Comparison of ENCODE assay signal across 23 mouse cellular contexts in the genomic region with DNA sequence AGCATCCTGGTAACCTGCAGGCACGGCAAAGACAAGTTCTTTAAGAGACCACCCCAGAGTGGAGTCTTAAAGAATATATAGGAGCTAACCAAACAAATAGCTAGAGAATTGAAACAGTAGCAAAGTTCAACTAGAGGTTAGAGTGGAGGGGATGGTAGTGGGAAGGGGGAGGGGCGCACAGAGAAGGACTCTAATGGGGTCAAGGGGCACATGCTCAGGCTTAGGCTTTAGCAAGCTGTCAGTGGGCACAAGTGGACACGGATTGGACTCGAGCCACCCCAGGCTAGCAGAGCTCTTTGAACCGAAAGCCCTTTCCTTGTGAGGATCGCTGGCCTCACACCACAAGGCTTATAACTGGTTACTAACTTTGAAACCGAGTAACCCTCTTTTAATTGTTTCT. TPM values are rescaled to one million over a fixed set of nuclear protein-coding genes. Genes with fewer than 3 reads are reported as not detected.
DNase-seq lines count a peak whose midpoint lies in the region; ATAC-seq and TF ChIP-seq lines count a peak whose summit lies in the region.
"Had no signal": no experiment of that assay in that cellular context is flagged by ENCODE, and none has a peak within 500 bp of the region (broad histone marks: within the 10 kb centered on the region; RNA-seq: fewer than 3 reads in every experiment).

No protein-coding gene starts in this region.

- TF ChIP-seq CTCF in kidney, adult 2 months (conservative IDR thresholded peaks at IDR 0.05; ENCODE audit: insufficient read depth, insufficient read length, low read depth, low read length): no peak
- TF ChIP-seq CTCF in liver, postnatal 0 days (IDR thresholded peaks at IDR 0.05; ENCODE audit: low read depth): no peak

- ATAC-seq in kidney, embryonic 16.5 days (ENCODE audit: low FRiP score, low TSS enrichment): no peak
- no peak for ATAC-seq in liver, postnatal 0 days
- no peak for ATAC-seq in CD4-positive, CD25-positive, alpha-beta regulatory T cell, adult 4 months
- ATAC-seq: forebrain, embryonic 13.5 days; inflammation-experienced regulatory T-cells, adult 6 months; midbrain, embryonic 16.5 days had no signal

- H3K27me3 ChIP-seq in heart, embryonic 10.5 days (ENCODE audit: insufficient read depth, poor library complexity, severe bottlenecking): no peaks in the 10 kb centered on the region
- no peaks in the 10 kb centered on the region; the same call in 1 of the 2 replicates for H3K27me3 ChIP-seq in kidney, adult 2 months (replicated peaks; ENCODE audit: control insufficient read depth, insufficient read depth, low read length)
- H3K27me3 ChIP-seq in kidney, embryonic 16.5 days (ENCODE audit: insufficient read depth, low read length): no peaks in the 10 kb centered on the region
- H3K27me3 ChIP-seq in liver, postnatal 0 days (ENCODE audit: insufficient read depth, low read length): no peaks in the 10 kb centered on the region
- H3K27me3 ChIP-seq: forebrain, embryonic 13.5 days; hindbrain, embryonic 15.5 days; neural tube, embryonic 12.5 days had no signal

- no peak for TF ChIP-seq POLR2A in kidney, adult 2 months (IDR thresholded peaks at IDR 0.05; ENCODE audit: low read depth, low read length)

- peak overlapping the region; percentile 37; the same call in 1 of the 2 replicates for H3K27ac ChIP-seq in heart, embryonic 10.5 days
- H3K27ac ChIP-seq in kidney, adult 2 months (ENCODE audit: insufficient read depth, low read depth, low read length): no peak overlapping the region
- H3K27ac ChIP-seq in kidney, embryonic 16.5 days (ENCODE audit: low read length): no peak overlapping the region
- H3K27ac ChIP-seq in liver, postnatal 0 days (ENCODE audit: low read depth): no peak overlapping the region
- H3K27ac ChIP-seq: forebrain, embryonic 13.5 days; hindbrain, embryonic 10.5 days; hindbrain, embryonic 15.5 days; neural tube, embryonic 12.5 days had no signal

- TF ChIP-seq EP300 in liver, postnatal 0 days (IDR thresholded peaks at IDR 0.05; ENCODE audit: low read depth): no peak

- H3K4me2 ChIP-seq in kidney, embryonic 16.5 days (replicated peaks; ENCODE audit: low read depth, low read length): no peak overlapping the region
- no peak overlapping the region for H3K4me2 ChIP-seq in liver, postnatal 0 days (ENCODE audit: low read depth, low read length)
- H3K4me2 ChIP-seq: forebrain, embryonic 13.5 days; hindbrain, embryonic 15.5 days; liver, embryonic 11.5 days; midbrain, embryonic 11.5 days; neural tube, embryonic 12.5 days had no signal

- no peaks in the 10 kb centered on the region for H3K9me3 ChIP-seq in heart, embryonic 10.5 days
- peaks cover 4% of the 10 kb centered on the region; the same call in 1 of the 2 replicates for H3K9me3 ChIP-seq in kidney, embryonic 16.5 days (ENCODE audit: low read length)
- H3K9me3 ChIP-seq in liver, postnatal 0 days (ENCODE audit: low read length): no peaks in the 10 kb centered on the region
- H3K9me3 ChIP-seq: hindbrain, embryonic 15.5 days; neural tube, embryonic 12.5 days had no signal

- intact Hi-C loops in heart, postnatal 36 days (cut with DNase I): no loop called here

- no peak overlapping the region for H3K4me3 ChIP-seq in heart, embryonic 10.5 days
- no peak overlapping the region for H3K4me3 ChIP-seq in kidney, adult 2 months (ENCODE audit: insufficient read depth, low read depth, low read length)
- no peak overlapping the region for H3K4me3 ChIP-seq in kidney, embryonic 16.5 days (ENCODE audit: low read length)
- H3K4me3 ChIP-seq in liver, postnatal 0 days (ENCODE audit: low read depth, low read length): no peak overlapping the region
- H3K4me3 ChIP-seq: forebrain, embryonic 13.5 days; hindbrain, embryonic 10.5 days; hindbrain, embryonic 15.5 days; neural tube, embryonic 12.5 days had no signal

- H3K9ac ChIP-seq in kidney, embryonic 16.5 days (replicated peaks; ENCODE audit: low read length): no peak overlapping the region
- H3K9ac ChIP-seq in liver, postnatal 0 days (replicated peaks): no peak overlapping the region
- H3K9ac ChIP-seq: forebrain, embryonic 13.5 days; hindbrain, embryonic 15.5 days; neural tube, embryonic 12.5 days had no signal

- DNase-seq in heart, embryonic 10.5 days (ENCODE audit: low spot score): no peak
- no peak for DNase-seq in heart, postnatal 36 days
- peak; percentile 38 for DNase-seq in kidney, adult 2 months
- peak; percentile 13 for DNase-seq in liver
- no peak for DNase-seq in liver, postnatal 0 days
- DNase-seq: adrenal gland, postnatal 14 days; cerebellum, adult 11-12 months; cerebellum, adult 9-11 months; heart, adult 18-20 months; layer of hippocampus, adult 9-11 months; lung, postnatal 36 days; right cerebral cortex, postnatal 14 days; thymus, postnatal 4 days had no signal

- H3K36me3 ChIP-seq in heart, embryonic 10.5 days: no peaks in the 10 kb centered on the region
- no peaks in the 10 kb centered on the region for H3K36me3 ChIP-seq in kidney, adult 2 months (ENCODE audit: control insufficient read depth, insufficient read depth, low read length)
- H3K36me3 ChIP-seq in kidney, embryonic 16.5 days (ENCODE audit: insufficient read depth, low read length): no peaks in the 10 kb centered on the region
- H3K36me3 ChIP-seq in liver, postnatal 0 days (replicated peaks; ENCODE audit: insufficient read depth, low read length): no peaks in the 10 kb centered on the region
- H3K36me3 ChIP-seq: hindbrain, embryonic 10.5 days; hindbrain, embryonic 15.5 days; neural tube, embryonic 12.5 days had no signal

- peaks cover 52% of the 10 kb centered on the region; the same call in 1 of the 2 replicates for H3K4me1 ChIP-seq in heart, embryonic 10.5 days
- H3K4me1 ChIP-seq in kidney, adult 2 months (ENCODE audit: control insufficient read depth, insufficient read depth, low read length): no peaks in the 10 kb centered on the region
- H3K4me1 ChIP-seq in kidney, embryonic 16.5 days (ENCODE audit: insufficient read depth, low read length): 0 out of 2 replicates have a peak, but pooled peaks cover 3% of the 10 kb centered on the region
- H3K4me1 ChIP-seq in liver, postnatal 0 days (ENCODE audit: insufficient read depth): no peaks in the 10 kb centered on the region
- H3K4me1 ChIP-seq: forebrain, embryonic 13.5 days; hindbrain, embryonic 15.5 days; neural tube, embryonic 12.5 days had no signal

- 62% methylated on average over 7 of the region's 7 CpGs for WGBS in heart, embryonic 10.5 days
- WGBS in kidney, adult 2 months: 56% methylated on average over 7 of the region's 7 CpGs
- WGBS in kidney, embryonic 16.5 days: 53% methylated on average over 7 of the region's 7 CpGs
- whole genome bisulfite sequencing in liver, postnatal 0 days (ENCODE audit: insufficient replicate concordance): 64% methylated on average over 7 of the region's 7 CpGs

RNA-seq across cellular contexts. Expression of gene Sipa1l1, which starts 53.4 kb away (rescaled TPM):
- polyA plus RNA-seq in heart, embryonic 10.5 days (2016; fragmentation: Nextera tagmentation; extraction: Ambion mirVana): 35.2 and 37.0 TPM in 2 replicates
- total RNA-seq in heart, postnatal 36 days (2021): 10 to 100 TPM in 1 of 2 experiments, 1 to 10 TPM in 1; 8.6 to 10.5 TPM
- 34.0 and 34.1 TPM in 2 replicates for polyA plus RNA-seq in kidney, adult 2 months (2012; rRNA removed)
- 37.3 and 42.3 TPM in 2 replicates for polyA plus RNA-seq in kidney, embryonic 16.5 days (2015; fragmentation: Nextera tagmentation; extraction: Ambion mirVana)
- polyA plus RNA-seq in liver, postnatal 0 days (2015; fragmentation: Nextera tagmentation; extraction: Ambion mirVana): 2.0 and 3.2 TPM in 2 replicates
- polyA plus RNA-seq in CD4-positive, CD25-positive, alpha-beta regulatory T cell, adult 4 months (2017; shearing (Covaris generic)): 10 to 100 TPM; 28.7 to 36.1 TPM

Comparison
In these comparisons a context has a peak if more than half of its experiments do, and no peak if none do; other contexts are left out.
1. DNase-seq: peak in kidney, adult 2 months (single experiment) and liver (single experiment); none in heart, embryonic 10.5 days (single experiment), heart, postnatal 36 days (0 of 2) and liver, postnatal 0 days (single experiment).